Mouse (Mus musculus) small intestine, adult 2 months (tissue): ENCODE results near the gene Prkag2. TPM values are rescaled to one million over a fixed set of nuclear protein-coding genes. Genes with fewer than 3 reads are reported as not detected.

Experiments used
- H3K27ac ChIP-seq: fragments of 200-500 bp; 2 replicates; pipeline ENCODE4 v1.5.1; 2012; ENCODE audit warnings: low read depth, low read length, control low read depth, inconsistent platforms; ENCODE audit not compliant: insufficient read depth
- H3K27me3 ChIP-seq: fragments of 200-500 bp; 2 replicates; pipeline ENCODE4 v1.6.1; 2012; ENCODE audit warnings: mild to moderate bottlenecking, moderate library complexity, low read length, inconsistent platforms; ENCODE audit not compliant: control insufficient read depth, insufficient read depth
- H3K36me3 ChIP-seq: fragments of 200-500 bp; 2 replicates; pipeline ENCODE4 v1.6.1; 2012; ENCODE audit warnings: mild to moderate bottlenecking, low read length, control low read depth, inconsistent platforms; ENCODE audit not compliant: control insufficient read depth, insufficient read depth
- H3K4me1 ChIP-seq: fragments of 200-500 bp; 2 replicates; pipeline ENCODE4 v1.6.1; 2012; ENCODE audit warnings: low read length, inconsistent platforms, mixed read lengths; ENCODE audit not compliant: control insufficient read depth, insufficient read depth, insufficient read length
- H3K4me3 ChIP-seq: fragments of 200-500 bp; 2 replicates; pipeline ENCODE4 v1.5.1; 2012; ENCODE audit warnings: low read depth, mild to moderate bottlenecking, control low read depth, inconsistent platforms, low read length, moderate library complexity
- CTCF ChIP-seq: fragments of 200-500 bp; IDR thresholded peaks from 2 replicates; pipeline ENCODE4 v1.5.1; 2012; ENCODE audit warnings: low read depth, mild to moderate bottlenecking, control low read depth, inconsistent platforms, low read length, moderate library complexity, mixed read lengths; ENCODE audit not compliant: insufficient replicate concordance, insufficient read length; ENCODE audit errors: extremely low read depth
- POLR2A ChIP-seq: fragments of 200-500 bp; IDR thresholded peaks from 2 replicates; pipeline ENCODE4 v1.6.1; 2012; ENCODE audit warnings: low read depth, mild to moderate bottlenecking, control low read depth, inconsistent platforms, low read length, moderate library complexity
- WGBS: fragments of 180-500 bp; shearing (Covaris S2); methylation state at CpG from one replicate; pipeline ENCODE4 v1.1.7; 2018; 5-methylcytosine and 5-hydroxymethylcytosine counted together
- polyA plus RNA-seq: library from polyadenylated mRNA; depleted of rRNA; stranded (reverse); fragments of >200 nt; gene quantifications from 2 replicates; pipeline ENCODE4 v1.2.3, GENCODE M21; 2012

Prkag2 gene
- polyA plus RNA-seq, 1 experiment = 13.8 TPM

DNA sequence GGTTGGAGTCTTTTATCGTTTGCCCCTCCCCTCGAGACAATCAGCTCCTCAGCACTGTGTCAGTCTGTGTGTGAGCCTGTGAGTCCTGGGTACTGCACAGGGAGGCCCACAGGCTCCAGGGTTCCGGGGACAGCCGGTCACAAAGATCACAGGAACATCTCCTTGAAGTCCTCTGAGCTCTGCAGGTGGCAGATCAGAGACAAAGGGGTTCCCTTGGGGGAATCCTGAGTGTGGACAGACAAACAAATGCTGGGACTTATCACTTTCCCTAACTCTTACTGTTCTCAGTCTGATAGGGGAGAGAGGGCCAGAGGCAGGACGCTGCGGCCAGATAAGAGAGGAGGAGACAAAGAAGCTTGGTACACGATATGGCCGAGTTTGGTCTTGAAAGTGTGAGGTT, 172.7 kb downstream of the Prkag2 start:
- Histone ChIP-seq H3K4me1 (peaks cover 9% of the 10 kb centered on the region; the same call in 1 of the 2 replicates), H3K27me3 (no peaks in the 10 kb centered on the region), H3K4me3 (no peak overlapping the region), H3K36me3 (no peaks in the 10 kb centered on the region), H3K27ac (no peak overlapping the region)
- no peak for TF ChIP-seq CTCF
- TF ChIP-seq POLR2A = no peak
- 62% methylated on average over 8 of the region's 8 CpGs for WGBS

GRCm38 (mm10) chr5:24919155-24919554, 181.3 kb downstream of the Prkag2 start:
- peaks cover 4% of the 10 kb centered on the region; the same call in 1 of the 2 replicates for H3K4me1 ChIP-seq
- no peaks in the 10 kb centered on the region for H3K27me3 ChIP-seq
- 94% methylated on average over 1 of the region's 1 CpGs for whole genome bisulfite sequencing
- H3K4me3 ChIP-seq = no peak overlapping the region
- no peak overlapping the region for H3K27ac ChIP-seq
- TF ChIP-seq CTCF = no peak
- no peak for TF ChIP-seq POLR2A
- H3K36me3 ChIP-seq = no peaks in the 10 kb centered on the region

- WGBS = 84% methylated on average over 4 of the region's 4 CpGs
- peaks cover 4% of the 10 kb centered on the region; the same call in 1 of the 2 replicates for H3K4me1 ChIP-seq
- H3K4me3 ChIP-seq = no peak overlapping the region
- no peak overlapping the region for H3K27ac ChIP-seq
- H3K36me3 ChIP-seq = no peaks in the 10 kb centered on the region
- TF ChIP-seq POLR2A (no peak), CTCF (no peak)
- H3K27me3 ChIP-seq = no peaks in the 10 kb centered on the region
Observed at GRCm38 (mm10) chr5:24916511-24916910, 183.9 kb downstream of the Prkag2 start.

DNA sequence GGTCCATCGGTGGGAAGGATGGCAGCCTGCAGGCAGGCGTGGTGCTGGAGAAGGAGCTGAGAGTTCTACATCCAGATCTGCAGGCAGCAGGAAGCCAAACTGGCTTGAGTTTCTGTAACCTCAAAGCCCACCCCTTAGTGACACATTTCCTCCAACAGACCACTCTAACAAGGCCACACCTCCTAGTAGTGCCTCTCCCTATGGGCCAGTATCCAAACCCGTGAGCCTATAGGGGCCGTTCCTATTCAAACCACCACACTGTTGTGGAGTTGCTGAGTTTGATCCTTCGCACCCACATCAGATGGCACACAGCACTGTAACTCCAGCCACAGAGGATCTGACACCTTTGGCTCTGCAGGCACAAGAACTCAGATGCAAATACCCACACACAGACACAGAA, 185.3 kb downstream of the Prkag2 start:
- no peak for TF ChIP-seq POLR2A
- no peak for TF ChIP-seq CTCF

DNA sequence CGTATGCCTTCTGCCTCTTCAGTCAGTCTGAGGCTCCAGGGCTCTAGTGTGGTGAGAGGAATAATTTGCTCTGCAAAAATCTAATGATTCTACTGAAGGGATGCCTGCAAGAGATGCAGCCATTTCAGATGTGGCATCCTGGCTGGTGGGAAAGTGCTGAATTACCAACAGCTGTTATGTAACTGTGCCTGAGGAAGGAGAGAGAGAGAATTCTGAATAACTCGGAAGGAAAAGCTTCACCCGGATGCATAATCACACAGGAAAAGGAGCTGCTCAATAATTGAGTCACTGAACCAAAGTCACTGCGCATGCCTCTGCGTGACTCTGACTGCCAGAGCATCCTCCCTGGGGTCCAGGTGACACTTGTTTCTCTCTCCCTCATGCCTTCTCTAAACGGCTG, 186.8 kb downstream of the Prkag2 start:
- no peak overlapping the region for H3K27ac ChIP-seq
- H3K4me3 ChIP-seq = no peak overlapping the region
- no peak for TF ChIP-seq CTCF
- TF ChIP-seq POLR2A = no peak
- 91% methylated on average over 6 of the region's 6 CpGs for WGBS
- H3K27me3 ChIP-seq = no peaks in the 10 kb centered on the region
- H3K4me1 ChIP-seq = 0 out of 2 replicates have a peak, but pooled peaks cover 2% of the 10 kb centered on the region
- H3K36me3 ChIP-seq = no peaks in the 10 kb centered on the region

More for the DNA sequence above, 185.3 kb downstream of the Prkag2 start:
- 79% methylated on average over 5 of the region's 5 CpGs for WGBS
- Histone ChIP-seq H3K4me1 (peaks cover 4% of the 10 kb centered on the region; the same call in 1 of the 2 replicates), H3K27ac (no peak overlapping the region), H3K4me3 (no peak overlapping the region), H3K27me3 (no peaks in the 10 kb centered on the region), H3K36me3 (no peaks in the 10 kb centered on the region)

DNA sequence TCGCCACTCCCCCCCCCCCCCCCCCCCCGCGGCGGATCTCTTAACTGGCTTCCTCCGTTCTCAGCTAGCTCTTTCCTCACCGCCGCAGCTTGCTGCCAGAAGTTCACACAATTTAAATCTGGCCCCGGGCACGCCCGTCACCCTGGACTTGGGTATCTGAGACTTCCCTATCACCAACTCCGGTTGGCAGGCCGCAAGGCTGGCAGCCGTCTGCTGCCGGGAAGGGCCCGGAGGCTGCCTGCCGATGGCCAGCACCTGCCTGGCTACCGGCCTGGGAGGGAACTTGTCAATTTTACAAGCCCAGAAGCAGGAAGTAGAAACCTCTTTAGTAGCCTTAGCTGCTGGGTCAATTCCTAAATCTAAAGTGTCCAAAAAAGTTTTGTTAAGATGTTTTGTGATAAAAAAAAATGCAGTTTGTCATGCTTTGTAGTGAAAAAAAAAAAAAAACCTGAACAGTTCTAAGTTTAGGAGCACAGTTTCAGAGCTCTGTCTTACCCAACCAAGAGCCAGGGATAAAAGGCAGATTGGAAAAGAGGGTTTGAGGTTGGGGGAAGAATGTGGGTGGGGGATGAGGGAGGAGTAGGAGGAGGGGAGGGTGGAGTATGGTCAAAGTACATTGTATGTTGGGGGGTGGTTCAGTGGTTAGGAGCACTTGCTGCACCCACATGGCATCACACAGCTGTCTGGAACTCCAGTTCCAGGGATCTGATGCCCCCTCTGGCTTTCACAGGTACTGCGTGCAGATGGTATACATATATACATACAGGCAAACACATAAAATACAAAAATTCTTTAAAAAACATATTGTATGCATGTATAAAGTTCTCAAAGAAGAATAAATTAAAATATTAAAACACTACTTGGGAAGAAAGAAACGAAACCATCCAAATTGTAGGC, 191.4 kb downstream of the Prkag2 start:
- no peaks in the 10 kb centered on the region for H3K36me3 ChIP-seq
- H3K4me3 ChIP-seq = peak overlapping the region; percentile 70
- H3K27ac ChIP-seq = peak overlapping the region; percentile 87
- no peaks in the 10 kb centered on the region for H3K27me3 ChIP-seq
- 11% methylated on average over 18 of the region's 19 CpGs for WGBS
- TF ChIP-seq CTCF (peak; percentile 59; the same call in 1 of the 2 replicates), POLR2A (peak; percentile 67; the same call in 1 of the 2 replicates)
- H3K4me1 ChIP-seq = peaks cover 2% of the 10 kb centered on the region; the same call in 1 of the 2 replicates

GRCm38 (mm10) chr5:24908141-24908819, 192.2 kb downstream of the Prkag2 start:
- TF ChIP-seq POLR2A = no peak
- TF ChIP-seq CTCF = 0 out of 2 replicates have a peak, but pooled peaks have one; percentile 20
- Histone ChIP-seq H3K36me3 (no peaks in the 10 kb centered on the region), H3K4me3 (peak overlapping the region; percentile 70), H3K4me1 (peaks cover 2% of the 10 kb centered on the region; the same call in 1 of the 2 replicates), H3K27ac (peak overlapping the region; percentile 97), H3K27me3 (no peaks in the 10 kb centered on the region)
- WGBS = under 1% methylated on average over 55 of the region's 87 CpGs
